Mouse (Mus musculus) lung, embryonic 14.5 days (tissue): ENCODE data around the gene Gstp3. TPM values are rescaled to one million over a fixed set of nuclear protein-coding genes. Genes with fewer than 3 reads are reported as not detected.
A peak's percentile ranks its signal among the peaks of the same experiment; 100 is the strongest.

Experiments used
- ATAC-seq: fragments of 200-750 bp; cut with Nextera tagmentation; 2 replicates; pipeline ENCODE4 v1.8.0; 2017; ENCODE audit warnings: mild to moderate bottlenecking, moderate TSS enrichment, moderate library complexity; ENCODE audit not compliant: insufficient read depth
- DNase-seq: peaks from one replicate; pipeline ENCODE4 v3.0.0-alpha.2; 2015
- H3K27ac ChIP-seq: fragments of 300-500 bp; sonication (generic); 2 replicates; pipeline ENCODE4 v1.5.1; 2014; ENCODE audit warnings: low read depth, mild to moderate bottlenecking, moderate library complexity
- H3K27me3 ChIP-seq: fragments of 300-500 bp; sonication (generic); 2 replicates; pipeline ENCODE4 v1.6.1; 2014; ENCODE audit warnings: low read length, control low read depth; ENCODE audit not compliant: insufficient read depth
- H3K36me3 ChIP-seq: fragments of 300-500 bp; sonication (generic); 2 replicates; pipeline ENCODE4 v1.6.1; 2014; ENCODE audit warnings: control low read depth; ENCODE audit not compliant: insufficient read depth
- H3K4me1 ChIP-seq: fragments of 300-500 bp; sonication (generic); 2 replicates; pipeline ENCODE4 v1.6.1; 2014; ENCODE audit warnings: antibody characterized with exemption, control low read depth; ENCODE audit not compliant: insufficient read depth
- H3K4me2 ChIP-seq: fragments of 300-500 bp; sonication (generic); 2 replicates; pipeline ENCODE4 v1.6.1; 2014; ENCODE audit warnings: mild to moderate bottlenecking
- H3K4me3 ChIP-seq: fragments of 300-500 bp; sonication (generic); 2 replicates; pipeline ENCODE4 v1.5.1; 2014; ENCODE audit warnings: low read depth, low read length
- H3K9ac ChIP-seq: fragments of 300-500 bp; sonication (generic); 2 replicates; pipeline ENCODE4 v1.6.1; 2014
- H3K9me3 ChIP-seq: fragments of 300-500 bp; sonication (generic); 2 replicates; pipeline ENCODE4 v1.6.1; 2016; ENCODE audit warnings: low read depth, low read length, control low read depth
- CTCF ChIP-seq: IDR thresholded peaks from 2 replicates; pipeline ENCODE4 v1.5.1; 2016; ENCODE audit warnings: antibody characterized with exemption, low read depth
- WGBS: fragments of 180-500 bp; shearing (Covaris S2); extraction: QIAGEN DNeasy Blood & Tissue Kit; methylation state at CpG from one replicate; pipeline ENCODE4 v1.1.7; 2014; 5-methylcytosine and 5-hydroxymethylcytosine counted together
- polyA plus RNA-seq: library from polyadenylated mRNA; unstranded; fragments of >200 nt; fragmentation: Nextera tagmentation; extraction: Ambion mirVana; gene quantifications from 2 replicates; pipeline ENCODE4 v1.2.1, GENCODE M21; 2014

The Gstp3 gene
- polyA plus RNA-seq, 1 experiment from 2014 or later, result not detected

- 62% methylated on average over 12 of the region's 12 CpGs for WGBS
- H3K9ac ChIP-seq, result no peak overlapping the region
- ATAC-seq, result no peak
Observed at GRCm38 (mm10) chr19:4036327-4037045, 22.9 kb downstream of the Gstp3 start.

GRCm38 (mm10) chr19:4033742-4034141 lies 25.6 kb downstream of the Gstp3 start:
- no peak overlapping the region for H3K27ac ChIP-seq
- no peak overlapping the region for H3K4me2 ChIP-seq
- no peak overlapping the region for H3K9ac ChIP-seq
- TF ChIP-seq CTCF, result no peak
- no peaks in the 10 kb centered on the region for H3K9me3 ChIP-seq
- no peak overlapping the region for H3K4me3 ChIP-seq
- 0 out of 2 replicates have a peak, but pooled peaks cover 6% of the 10 kb centered on the region for H3K36me3 ChIP-seq
- no peaks in the 10 kb centered on the region for H3K27me3 ChIP-seq
- H3K4me1 ChIP-seq, result peaks cover 4% of the 10 kb centered on the region; the same call in 1 of the 2 replicates
- DNase-seq, result no peak
- WGBS, result 56% methylated on average over 5 of the region's 5 CpGs
- no peak for ATAC-seq

More at GRCm38 (mm10) chr19:4036327-4037045, 22.9 kb downstream of the Gstp3 start:
- Histone ChIP-seq H3K4me1 (peaks cover 4% of the 10 kb centered on the region; the same call in 1 of the 2 replicates), H3K36me3 (0 out of 2 replicates have a peak, but pooled peaks cover 6% of the 10 kb centered on the region), H3K4me3 (no peak overlapping the region), H3K4me2 (peak overlapping the region; percentile 19), H3K27me3 (no peaks in the 10 kb centered on the region), H3K9me3 (no peaks in the 10 kb centered on the region), H3K27ac (no peak overlapping the region)
- DNase-seq, result no peak
- no peak for TF ChIP-seq CTCF

DNA sequence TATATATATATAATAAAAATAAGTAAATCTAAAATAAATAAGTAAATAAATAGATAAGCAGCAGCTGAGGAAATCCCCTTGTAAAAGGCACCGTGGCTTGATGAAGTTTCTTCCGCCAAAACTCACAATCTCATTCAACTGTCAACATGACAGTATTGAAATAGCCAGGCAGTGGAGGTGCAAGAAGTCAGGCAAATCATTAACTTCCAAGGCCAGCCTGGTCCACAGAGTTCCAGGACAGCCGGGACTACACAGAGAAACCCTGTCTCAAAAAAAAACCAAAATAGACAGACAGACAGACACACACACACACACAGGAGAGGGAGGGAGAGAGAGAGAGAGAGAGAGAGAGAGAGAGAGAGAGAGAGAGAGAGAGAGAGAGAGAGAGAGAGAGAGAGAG lies 26.1 kb downstream of the Gstp3 start:
- 50% methylated on average over 3 of the region's 3 CpGs for WGBS
- no peak for ATAC-seq
- H3K27me3 ChIP-seq, result no peaks in the 10 kb centered on the region

DNA sequence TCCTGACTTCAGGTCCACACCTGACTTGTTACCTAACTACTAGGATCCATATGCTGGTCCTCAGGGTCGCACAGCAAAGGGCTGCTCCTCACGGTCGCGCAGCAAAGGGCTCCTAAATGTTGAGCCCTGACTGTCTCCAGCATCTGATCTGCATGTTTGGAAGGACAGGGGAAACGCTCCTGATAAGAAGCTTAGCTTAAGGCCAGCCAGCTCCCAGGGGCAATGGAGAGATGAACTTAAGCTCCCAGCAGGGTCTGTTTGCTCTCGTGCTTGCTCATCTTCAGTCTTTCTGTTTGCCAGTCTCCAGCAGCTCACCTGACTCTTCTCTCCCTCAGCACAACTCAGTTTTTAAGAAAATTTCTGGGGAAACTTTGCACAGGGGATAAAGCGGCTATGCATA lies 26.7 kb downstream of the Gstp3 start:
- Histone ChIP-seq H3K9me3 (no peaks in the 10 kb centered on the region), H3K36me3 (0 out of 2 replicates have a peak, but pooled peaks cover 6% of the 10 kb centered on the region), H3K9ac (no peak overlapping the region), H3K4me1 (no peaks in the 10 kb centered on the region), H3K27ac (no peak overlapping the region), H3K27me3 (no peaks in the 10 kb centered on the region), H3K4me3 (no peak overlapping the region), H3K4me2 (no peak overlapping the region)
- ATAC-seq, result no peak
- no peak for DNase-seq
- no peak for TF ChIP-seq CTCF
- 58% methylated on average over 7 of the region's 7 CpGs for WGBS

More for the DNA sequence above, 26.1 kb downstream of the Gstp3 start:
- Histone ChIP-seq H3K4me2 (no peak overlapping the region), H3K36me3 (0 out of 2 replicates have a peak, but pooled peaks cover 6% of the 10 kb centered on the region), H3K9ac (no peak overlapping the region), H3K4me3 (no peak overlapping the region), H3K9me3 (no peaks in the 10 kb centered on the region), H3K4me1 (peaks cover 3% of the 10 kb centered on the region; the same call in 1 of the 2 replicates), H3K27ac (no peak overlapping the region)
- no peak for DNase-seq
- TF ChIP-seq CTCF, result no peak

DNA sequence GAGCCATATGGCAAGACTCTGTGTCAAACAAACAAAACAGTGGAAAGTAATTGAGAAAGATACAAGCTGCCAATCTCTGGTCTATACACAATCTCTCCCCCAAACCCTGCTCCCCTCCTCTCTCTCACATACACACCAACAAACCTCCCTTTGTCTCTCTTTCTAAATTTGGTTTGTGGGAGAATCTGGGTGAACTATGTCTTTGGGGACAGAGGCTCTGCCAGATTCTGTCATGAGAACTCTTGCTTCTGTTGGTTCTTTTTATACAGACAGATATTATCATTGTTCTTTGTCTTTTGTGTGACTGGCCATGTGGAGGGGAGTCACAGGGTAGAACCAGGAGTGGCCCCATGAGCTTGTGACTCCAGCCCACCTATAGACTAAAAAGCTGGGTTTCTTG lies 31.8 kb downstream of the Gstp3 start:
- no peak overlapping the region for H3K4me2 ChIP-seq
- no peaks in the 10 kb centered on the region for H3K9me3 ChIP-seq
- H3K4me3 ChIP-seq, result no peak overlapping the region
- no peaks in the 10 kb centered on the region for H3K27me3 ChIP-seq
- H3K27ac ChIP-seq, result no peak overlapping the region
- no peaks in the 10 kb centered on the region for H3K36me3 ChIP-seq
- ATAC-seq (no peak), DNase-seq (no peak)
- H3K4me1 ChIP-seq, result no peaks in the 10 kb centered on the region
- H3K9ac ChIP-seq, result no peak overlapping the region
- no peak for TF ChIP-seq CTCF

GRCm38 (mm10) chr19:4023185-4023584 lies 36.2 kb downstream of the Gstp3 start:
- H3K27ac ChIP-seq, result no peak overlapping the region
- no peaks in the 10 kb centered on the region for H3K9me3 ChIP-seq
- ATAC-seq (no peak), DNase-seq (no peak)
- H3K4me3 ChIP-seq, result no peak overlapping the region
- H3K4me2 ChIP-seq, result no peak overlapping the region
- TF ChIP-seq CTCF, result no peak
- no peaks in the 10 kb centered on the region for H3K36me3 ChIP-seq
- no peak overlapping the region for H3K9ac ChIP-seq
- WGBS, result 55% methylated on average over 7 of the region's 7 CpGs
- no peaks in the 10 kb centered on the region for H3K4me1 ChIP-seq
- no peaks in the 10 kb centered on the region for H3K27me3 ChIP-seq

DNA sequence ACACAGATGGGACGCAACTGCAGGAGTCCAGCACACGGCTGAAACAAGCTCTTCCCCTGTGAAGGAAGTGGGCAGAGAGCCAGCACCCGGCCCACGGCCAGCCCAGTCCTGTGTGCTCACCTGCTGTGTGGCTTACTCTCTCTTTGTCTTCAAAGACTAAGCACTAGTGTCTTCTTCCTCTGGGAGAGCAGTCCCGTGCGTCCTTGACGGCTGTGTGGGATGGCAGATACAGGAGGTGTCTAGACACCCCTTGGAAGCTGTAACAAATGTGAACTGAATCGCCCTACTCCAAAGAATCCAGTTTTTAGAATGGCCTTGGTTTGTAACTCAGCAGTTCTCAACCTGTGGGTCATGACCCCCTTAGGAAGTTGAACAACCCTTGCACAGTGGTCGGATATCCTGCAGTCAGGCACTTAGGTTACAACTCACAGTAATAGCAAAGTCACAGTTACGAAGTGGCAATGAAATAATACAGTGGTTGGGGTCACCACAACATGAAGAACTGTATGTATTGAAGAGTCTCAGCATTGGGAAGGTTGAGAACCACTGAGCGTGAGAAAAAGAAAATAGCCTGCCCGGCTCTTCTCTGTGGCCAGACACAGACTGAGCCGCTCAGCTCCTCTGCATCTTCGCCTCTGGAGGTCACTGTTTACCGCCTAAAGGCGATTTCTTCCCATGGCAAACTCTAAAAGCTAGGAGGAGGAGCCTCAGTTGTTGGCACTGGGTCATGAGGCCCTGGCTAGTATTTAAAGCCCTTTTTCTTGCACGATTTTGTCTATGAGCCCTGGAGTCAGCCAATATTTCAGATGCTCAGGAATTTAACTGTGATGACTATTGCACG lies 40.4 kb downstream of the Gstp3 start:
- DNase-seq, result peak; percentile 96
- 23% methylated on average over 18 of the region's 18 CpGs for WGBS
- Histone ChIP-seq H3K27ac (0 out of 2 replicates have a peak overlapping the region, but pooled peaks have one; percentile 21), H3K9ac (no peak overlapping the region), H3K27me3 (no peaks in the 10 kb centered on the region), H3K4me3 (no peak overlapping the region), H3K36me3 (no peaks in the 10 kb centered on the region), H3K4me2 (no peak overlapping the region), H3K4me1 (no peaks in the 10 kb centered on the region), H3K9me3 (no peaks in the 10 kb centered on the region)
- ATAC-seq, result peak; percentile 89
- peak; percentile 81 for TF ChIP-seq CTCF
